Mouse (Mus musculus) heart, adult 2 months (tissue): ENCODE data around the gene Tacc2.

Source experiments
- CTCF ChIP-seq: fragments of 200-600 bp; IDR thresholded peaks from 2 replicates; pipeline ENCODE4 v1.8.1; 2022; ENCODE audit warnings: antibody characterized with exemption, mild to moderate bottlenecking, moderate library complexity
- POLR2A ChIP-seq: fragments of 200-500 bp; IDR thresholded peaks from 2 replicates; pipeline ENCODE4 v1.6.1; 2011; ENCODE audit warnings: mild to moderate bottlenecking, low read depth, low read length, control low read depth; ENCODE audit not compliant: insufficient read depth

DNA sequence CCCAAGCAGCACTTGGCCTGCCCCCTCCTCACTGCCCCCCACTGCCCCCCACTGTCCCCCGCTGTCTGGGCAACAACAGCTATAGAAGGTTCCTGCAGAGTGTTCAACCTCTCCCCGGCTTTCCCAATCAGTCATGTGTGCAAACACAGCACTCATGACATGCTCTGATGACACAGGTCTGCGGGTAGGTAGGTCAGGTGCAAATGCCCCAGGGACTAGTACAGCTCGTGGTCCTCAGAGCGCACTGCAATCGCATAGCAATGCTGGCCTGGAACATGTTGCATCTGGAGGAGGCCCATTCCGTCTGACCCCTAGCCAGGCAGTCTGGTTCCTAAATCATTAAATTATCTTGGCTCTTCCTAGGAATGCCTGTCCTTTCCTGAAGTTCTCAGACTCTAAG lies 212.2 kb downstream of the Tacc2 start:
- no peak for TF ChIP-seq CTCF
- TF ChIP-seq POLR2A = no peak
